Mouse (Mus musculus) right cerebral cortex, postnatal 25 days (tissue): ENCODE results near the gene Gnaz.

Experiments used
- DNase-seq: peaks from one replicate; pipeline ENCODE4 v3.0.0; 2022

The Gnaz gene

GRCm38 (mm10) chr10:74966850-74967451 lies at the start of gene Gnaz:
Gene Gnaz, plus strand, starts transcription at chr10:74967177.
- peak; percentile 100 for DNase-seq

GRCm38 (mm10) chr10:74919277-74919676 lies 47.7 kb upstream of the Gnaz start:
- no peak for DNase-seq

DNA sequence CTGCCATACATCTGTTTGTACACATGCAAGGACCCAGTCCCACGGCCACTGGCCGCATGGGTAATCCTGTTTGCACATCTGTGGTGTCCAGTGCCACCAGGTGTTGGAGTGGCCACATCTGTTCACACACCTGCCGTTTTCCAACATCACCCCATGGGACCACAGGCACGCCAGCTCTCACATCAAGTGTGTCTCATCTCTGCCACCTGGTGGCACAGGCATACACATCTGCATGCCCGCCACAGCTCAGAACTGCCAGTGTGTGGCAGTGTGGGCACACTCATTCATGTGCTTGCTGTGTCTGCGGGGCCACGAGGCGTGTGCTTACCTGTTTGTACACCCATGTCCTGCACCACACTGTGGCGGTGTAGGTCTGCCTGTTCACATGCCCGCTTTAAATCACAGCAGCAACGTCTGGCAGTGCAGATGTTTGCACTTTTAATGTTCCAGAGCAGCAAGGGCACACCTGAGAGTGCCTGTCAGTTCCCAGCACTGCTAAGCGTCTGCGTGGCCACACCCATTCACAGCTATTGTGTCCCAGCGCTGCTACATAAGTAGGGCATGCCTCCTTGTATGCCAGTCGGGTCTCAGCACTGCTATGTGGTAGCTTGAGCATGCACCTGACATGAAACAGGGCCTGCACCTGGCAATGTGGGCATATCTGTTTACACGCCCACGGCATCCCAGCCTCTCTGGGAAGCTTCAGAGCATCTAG lies 46.0 kb upstream of the Gnaz start:
- DNase-seq, result peak; percentile 61

GRCm38 (mm10) chr10:74921614-74922013 lies 45.4 kb upstream of the Gnaz start:
- no peak for DNase-seq

DNA sequence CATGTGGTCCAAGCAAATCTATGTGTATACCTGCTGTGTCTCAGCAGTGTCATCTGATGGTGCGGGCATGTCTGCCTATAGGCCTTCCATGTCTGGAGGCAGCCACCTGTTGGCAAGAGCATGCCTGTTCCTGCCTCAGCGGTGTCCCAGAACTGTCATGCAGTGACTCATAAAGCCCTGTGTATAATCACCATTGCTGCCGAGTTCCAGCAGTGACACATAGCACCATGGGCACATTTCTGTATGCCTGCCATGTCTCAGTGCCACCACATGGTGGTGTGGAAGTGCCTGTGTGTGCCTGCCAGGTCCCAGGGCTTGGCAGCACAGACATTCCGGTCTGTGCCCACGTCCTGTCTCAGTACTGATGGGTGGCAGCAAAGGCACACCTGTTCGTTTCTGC lies 44.2 kb upstream of the Gnaz start:
- peak; percentile 79 for DNase-seq

- no peak for DNase-seq
These were observed 42.7 kb upstream of the Gnaz start for GRCm38 (mm10) chr10:74924274-74924673.

DNA sequence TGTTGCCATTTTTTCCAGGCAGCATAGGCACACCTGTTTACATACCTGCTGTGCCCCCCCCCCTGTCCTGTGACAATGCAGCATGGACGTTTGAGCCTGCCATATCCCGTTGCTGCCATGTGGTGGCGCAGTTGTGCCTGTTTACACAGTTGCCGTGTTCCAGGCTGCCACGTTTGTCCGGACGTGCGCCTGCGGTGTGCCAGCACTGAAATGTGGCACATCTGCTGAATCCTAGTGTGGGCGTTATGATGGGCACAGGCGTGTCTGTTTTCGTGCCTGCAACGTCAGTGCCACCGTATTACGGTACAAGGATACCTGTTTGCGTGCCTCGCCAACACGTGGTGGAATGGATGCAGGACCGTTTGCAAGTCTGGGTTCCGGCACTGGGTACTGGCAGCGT lies 41.7 kb upstream of the Gnaz start:
- peak; percentile 76 for DNase-seq

- DNase-seq, result no peak
These were observed 38.7 kb upstream of the Gnaz start for GRCm38 (mm10) chr10:74928276-74928675.

DNA sequence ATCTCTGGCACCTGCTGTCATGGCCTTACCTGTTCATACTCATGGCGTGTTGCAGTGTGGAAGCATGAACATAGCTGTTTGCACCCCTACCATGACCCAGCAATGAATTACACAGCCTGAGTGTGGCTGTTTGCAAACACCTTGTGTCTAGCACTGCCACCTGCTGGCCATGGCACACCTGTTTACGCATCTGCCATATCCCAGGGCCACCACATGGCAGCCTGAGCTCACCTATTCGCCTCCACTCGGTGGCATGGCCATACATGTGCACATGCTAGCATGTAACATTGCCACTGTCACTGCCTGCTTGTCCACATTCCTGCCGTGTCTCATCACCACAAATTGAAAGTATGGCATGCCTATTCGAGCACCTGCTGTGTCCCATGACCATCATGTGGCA lies 37.4 kb upstream of the Gnaz start:
- DNase-seq, result no peak

DNA sequence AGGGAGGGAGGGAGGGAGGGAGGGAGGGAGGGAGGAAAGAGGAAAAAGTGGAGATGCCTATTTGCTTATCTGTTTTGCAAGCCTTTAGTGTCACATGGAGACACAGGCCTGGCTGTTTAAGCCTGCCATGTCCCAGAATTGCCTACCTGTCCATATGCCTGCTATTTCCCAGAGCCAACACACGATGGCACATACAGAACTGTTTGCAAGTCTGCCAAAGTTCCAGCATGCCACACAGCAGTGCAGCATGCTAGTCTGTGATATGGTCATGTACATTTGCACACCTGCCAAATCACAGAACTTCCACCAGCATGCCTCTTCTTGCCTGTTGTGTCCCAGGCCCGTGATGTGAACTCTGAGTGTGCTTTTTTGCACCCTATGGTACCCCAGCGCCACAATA lies 36.4 kb upstream of the Gnaz start:
- DNase-seq, result no peak

DNA sequence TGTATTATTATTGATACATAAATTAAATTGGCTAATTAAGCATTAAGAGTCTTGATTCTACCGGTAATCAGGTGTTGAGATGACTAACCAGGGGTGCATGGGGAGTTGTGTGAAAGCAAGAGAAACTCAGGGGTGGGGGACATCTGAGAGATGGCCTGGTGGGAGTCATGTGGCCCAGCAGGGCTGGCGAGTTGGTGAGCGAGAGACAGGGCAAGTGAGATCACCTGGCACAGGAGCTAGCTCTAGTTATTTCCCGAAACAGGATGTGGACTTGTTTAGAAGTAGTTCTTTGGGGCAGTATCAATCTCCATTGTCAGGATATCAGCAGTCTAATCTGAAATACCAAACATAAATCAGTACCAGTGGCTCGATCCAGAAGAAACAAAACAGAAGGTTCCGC lies 35.3 kb upstream of the Gnaz start:
- DNase-seq, result no peak

DNA sequence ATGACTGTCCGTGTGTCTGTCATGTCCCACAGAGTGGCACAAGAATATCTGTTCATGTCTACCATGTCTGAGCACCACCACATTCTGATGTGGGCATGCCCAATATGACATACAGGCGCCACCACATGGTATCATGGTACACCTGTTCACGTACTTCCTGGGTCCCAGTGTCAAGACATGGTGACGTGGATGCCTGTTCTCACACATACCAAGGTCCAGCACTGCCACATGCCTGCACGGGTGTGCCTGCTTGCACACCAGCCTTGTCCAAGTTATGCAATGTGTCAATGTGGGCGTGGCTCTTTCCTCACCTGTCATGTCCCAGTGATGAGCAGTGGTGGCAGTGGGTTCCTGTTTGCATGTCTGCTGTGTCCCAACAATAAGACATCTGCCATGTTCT lies 34.5 kb upstream of the Gnaz start:
- DNase-seq, result no peak

DNA sequence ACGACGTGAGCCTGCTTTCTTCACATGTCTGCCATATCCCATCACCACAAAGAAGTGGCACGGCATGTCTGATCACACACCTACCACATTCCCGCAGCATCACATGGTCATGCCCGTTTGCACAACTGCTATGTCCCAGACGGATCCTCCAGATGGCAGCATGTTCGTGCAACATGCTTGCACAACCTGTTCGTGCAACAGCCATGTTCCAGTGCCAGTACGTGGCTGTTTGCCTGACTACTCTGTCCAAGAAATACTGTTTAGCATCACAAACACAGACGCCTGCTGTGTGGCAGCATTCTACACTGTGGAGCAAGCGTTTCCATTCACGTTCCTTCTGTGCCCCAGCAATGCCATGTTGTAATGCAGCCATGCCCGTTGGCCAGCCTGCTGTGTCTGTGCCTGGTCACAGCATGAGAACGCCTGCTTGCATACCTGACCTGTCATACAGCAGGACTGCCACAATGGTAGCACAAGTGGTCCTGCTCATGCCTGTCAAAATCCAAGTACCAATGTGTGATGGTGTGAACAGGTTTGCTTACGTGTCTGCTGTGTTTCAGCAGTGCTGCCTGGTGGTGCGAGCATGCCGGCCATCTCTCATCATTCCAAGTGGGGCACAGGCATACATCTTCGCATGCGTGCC lies 33.3 kb upstream of the Gnaz start:
- no peak for DNase-seq

DNA sequence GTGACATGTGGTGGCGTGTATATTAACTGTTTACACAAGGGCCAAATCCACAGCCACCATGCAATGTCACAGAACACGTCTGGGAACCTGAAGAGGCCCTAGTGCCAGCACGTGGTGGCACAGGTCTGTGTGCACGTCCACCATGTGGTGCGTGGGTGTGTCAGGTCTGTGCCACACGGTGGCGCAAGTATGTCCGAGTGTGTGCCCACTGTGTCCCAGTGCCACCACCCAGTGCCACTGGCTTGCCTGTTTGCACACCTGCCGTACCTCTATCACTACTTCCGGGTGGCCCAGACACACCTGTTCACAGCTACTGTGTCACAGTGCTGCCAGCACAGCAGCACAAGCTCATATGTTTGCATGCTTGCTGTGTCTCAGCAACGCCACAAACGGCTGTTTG lies 32.5 kb upstream of the Gnaz start:
- no peak for DNase-seq

DNA sequence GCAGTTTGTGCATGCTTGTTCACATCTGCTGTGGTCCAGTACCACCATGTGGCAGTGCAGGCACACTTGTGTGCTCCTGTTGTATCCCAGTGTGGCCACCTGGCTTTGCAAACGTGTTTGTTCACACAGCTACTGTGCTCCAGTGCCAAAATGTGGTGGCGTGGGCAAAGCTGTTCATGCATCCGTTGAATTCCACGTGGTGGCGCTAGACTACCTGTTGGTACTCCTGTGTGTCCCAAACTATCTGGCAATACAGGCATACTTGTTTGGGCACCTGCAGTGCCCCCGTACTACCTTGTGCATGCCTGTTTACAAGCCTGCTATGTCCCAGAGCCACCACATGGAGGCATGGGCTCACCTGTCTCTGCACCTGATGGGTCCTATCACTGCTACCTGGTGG lies 32.0 kb upstream of the Gnaz start:
- no peak for DNase-seq

DNA sequence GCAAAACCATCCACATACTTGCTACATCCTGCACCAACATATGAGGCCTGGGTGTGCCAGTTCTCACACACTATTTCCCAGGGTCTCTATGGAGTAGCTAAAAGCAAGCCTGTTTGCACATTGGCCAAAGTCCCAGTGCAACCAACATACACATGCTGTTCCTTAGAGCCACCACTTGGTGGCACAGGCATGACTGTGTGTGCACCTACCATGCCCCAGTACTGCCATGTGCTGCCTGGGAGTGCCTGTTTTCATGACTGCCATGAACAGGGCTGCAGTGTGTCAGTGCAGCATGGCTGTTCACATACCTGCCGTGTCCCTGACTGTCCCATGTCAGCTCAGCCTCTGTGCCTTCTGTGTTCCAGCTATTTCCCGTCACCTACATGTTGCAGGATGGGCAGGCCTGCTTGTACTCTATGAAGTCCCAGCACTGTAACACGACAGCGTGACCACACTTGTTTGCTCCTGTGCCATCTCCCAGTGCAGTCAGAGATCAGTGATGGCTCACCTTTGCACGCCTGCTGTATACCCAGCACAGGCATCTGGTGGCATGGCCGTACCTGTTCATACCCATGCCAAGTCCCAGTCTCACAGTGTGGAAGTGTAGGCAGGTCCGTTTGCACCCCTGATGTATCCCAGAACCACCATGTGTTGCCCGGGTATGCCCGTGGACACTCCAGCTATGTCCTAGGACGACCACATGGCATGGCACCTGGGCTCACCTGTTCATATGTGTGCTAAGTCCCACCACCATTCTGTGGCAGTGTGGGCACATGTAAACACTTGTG lies 29.8 kb upstream of the Gnaz start:
- DNase-seq, result no peak

- DNase-seq, result no peak
These were observed 28.6 kb upstream of the Gnaz start for GRCm38 (mm10) chr10:74938410-74938809.

- no peak for DNase-seq
These were observed 27.7 kb upstream of the Gnaz start for GRCm38 (mm10) chr10:74939300-74939699.

- no peak for DNase-seq
These were observed 26.2 kb upstream of the Gnaz start for GRCm38 (mm10) chr10:74940795-74941194.

DNA sequence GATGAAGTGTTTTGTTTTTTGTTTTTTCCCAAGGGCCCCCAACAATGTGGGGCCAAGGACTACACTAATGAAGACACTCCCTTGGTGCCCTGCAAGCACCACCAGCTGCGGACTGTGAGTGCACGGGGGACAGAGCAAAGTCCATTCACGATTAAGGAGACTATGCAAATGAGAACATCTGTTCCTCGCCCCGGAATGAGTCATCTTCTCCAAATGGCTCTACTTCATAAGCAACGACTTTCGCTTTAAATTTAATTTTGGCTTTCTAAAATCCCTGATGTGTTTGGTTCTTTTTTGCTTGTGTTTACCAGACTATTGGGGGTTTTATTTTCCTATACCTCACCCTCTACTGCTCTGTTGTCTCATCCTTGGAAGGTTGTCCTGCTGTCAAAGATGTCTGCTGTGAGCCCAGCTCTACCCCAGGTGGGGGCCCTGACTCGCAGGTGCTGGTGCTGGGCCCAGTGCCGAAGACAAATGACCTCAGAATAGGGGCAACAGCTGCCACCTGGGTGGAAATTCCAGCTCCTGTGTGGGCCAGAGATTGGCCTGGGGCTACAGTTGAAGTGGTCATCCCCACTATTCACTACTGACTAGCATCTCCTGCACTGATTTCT lies 14.0 kb upstream of the Gnaz start:
- peak; percentile 54 for DNase-seq

DNA sequence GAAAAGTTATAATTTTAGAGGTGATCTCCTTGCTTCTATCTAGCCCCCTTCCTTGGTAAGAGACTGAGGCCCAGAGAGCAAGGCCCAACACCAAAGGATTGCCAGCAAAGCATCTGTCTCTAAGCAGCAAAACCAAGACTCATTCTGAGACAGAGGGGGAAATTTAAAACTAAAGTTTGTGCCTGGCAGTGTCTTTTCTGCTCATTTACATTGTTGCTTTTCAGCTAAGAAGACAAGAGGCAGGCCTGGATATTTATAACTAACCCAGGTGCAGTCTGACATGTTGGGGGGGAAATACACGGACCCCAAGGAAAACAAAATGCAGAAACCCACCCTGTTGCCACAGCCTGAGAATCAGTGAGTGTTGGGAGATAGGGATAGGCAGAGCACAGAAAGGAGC lies 2.6 kb upstream of the Gnaz start:
- DNase-seq, result no peak

DNA sequence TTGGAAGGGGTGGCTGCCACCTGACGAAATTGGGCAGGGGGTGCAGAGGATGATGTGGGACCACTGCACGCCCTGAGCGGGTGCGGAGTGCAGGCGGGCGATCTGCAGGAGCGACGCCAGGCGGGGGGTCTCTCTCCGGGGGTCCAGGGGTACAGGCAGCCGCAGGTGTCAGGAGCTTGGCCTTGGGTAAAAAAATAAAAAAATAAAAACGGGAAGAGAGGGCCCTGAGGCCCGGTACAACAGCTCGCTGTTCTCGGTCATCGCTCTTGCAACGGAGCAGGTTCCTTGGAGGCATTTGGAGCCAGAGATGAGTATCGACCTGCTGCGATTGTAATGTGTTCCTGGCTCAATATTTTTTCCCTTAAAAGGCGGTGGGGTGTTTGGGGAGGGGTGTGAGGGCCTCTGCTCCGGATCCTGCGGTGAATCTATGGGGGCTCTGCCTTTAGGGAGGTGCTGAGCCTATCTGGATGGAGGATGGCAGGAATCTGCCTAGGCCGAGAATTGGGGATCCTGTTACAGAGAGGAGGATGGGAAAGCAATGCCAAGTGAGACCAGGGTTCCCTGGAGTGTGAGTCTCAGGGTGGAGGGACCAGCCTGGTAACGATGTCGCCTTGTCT lies 782 bp downstream of the Gnaz start:
- DNase-seq, result peak; percentile 45

DNA sequence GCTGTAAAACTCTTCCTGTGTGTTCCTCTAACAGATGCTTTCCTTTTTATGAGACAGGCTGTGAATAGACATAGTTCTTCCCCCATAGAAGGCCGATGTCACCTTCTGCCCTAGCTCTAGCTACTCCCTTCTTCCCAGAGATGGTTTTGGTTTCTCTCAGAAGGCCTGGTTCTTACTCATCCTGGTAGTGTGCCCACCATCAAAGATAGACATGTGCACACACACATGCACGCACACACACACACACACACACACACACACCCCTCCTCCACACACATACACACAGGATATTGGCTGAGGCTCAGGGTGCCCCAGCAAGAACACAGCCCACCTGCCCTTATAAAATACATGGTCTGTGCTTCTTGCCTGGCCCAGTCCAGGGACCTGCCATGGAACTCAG lies 2.3 kb downstream of the Gnaz start:
- no peak for DNase-seq
